Mouse (Mus musculus): Measurements from ENCODE around the gene Dmpk.

DNA sequence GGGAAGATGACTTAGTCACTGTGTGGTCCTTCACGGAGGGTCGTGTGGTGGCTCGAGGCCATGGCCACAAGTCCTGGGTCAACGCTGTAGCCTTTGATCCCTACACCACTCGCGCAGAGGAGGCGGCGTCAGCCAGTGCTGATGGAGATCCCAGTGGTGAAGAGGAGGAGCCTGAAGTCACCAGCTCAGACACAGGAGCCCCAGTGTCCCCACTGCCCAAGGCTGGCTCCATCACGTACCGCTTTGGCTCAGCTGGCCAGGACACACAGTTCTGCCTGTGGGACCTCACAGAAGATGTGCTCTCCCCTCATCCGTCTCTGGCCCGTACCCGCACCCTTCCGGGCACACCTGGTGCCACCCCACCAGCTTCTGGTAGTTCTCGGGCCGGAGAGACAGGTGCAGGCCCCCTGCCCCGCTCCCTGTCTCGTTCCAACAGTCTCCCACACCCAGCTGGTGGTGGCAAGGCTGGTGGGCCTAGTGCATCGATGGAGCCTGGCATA is 3.1 kb upstream of the Dmpk start:
- TF ChIP-seq CTCF (IDR thresholded peaks at IDR 0.05; ENCODE audit: extremely low read depth, insufficient read depth, insufficient read length, insufficient replicate concordance) (no peak), POLR2A (IDR thresholded peaks at IDR 0.05; ENCODE audit: low read depth, low read length) (no peak)
